Comparison of ENCODE assay signal across 8 mouse cellular contexts in genomic region chr10:88371793-88372192, GRCm38 (mm10). TPM values are rescaled to one million over a fixed set of nuclear protein-coding genes. Genes with fewer than 3 reads are reported as not detected.
DNase-seq lines count a peak whose midpoint lies in the region; ATAC-seq and TF ChIP-seq lines count a peak whose summit lies in the region.
"Had no signal": no experiment of that assay in that cellular context is flagged by ENCODE, and none has a peak within 500 bp of the region (broad histone marks: within the 10 kb centered on the region; RNA-seq: fewer than 3 reads in every experiment).

No protein-coding gene starts in this region.

- H3K4me3 ChIP-seq in left cerebral cortex, adult 2 months, result no peak overlapping the region
- no peak overlapping the region for H3K4me3 ChIP-seq in E14TG2a.4 (replicated peaks; ENCODE audit: low read length)
- H3K4me3 ChIP-seq in midbrain, embryonic 16.5 days (ENCODE audit: low read depth, low read length), result no peak overlapping the region
- H3K4me3 ChIP-seq: hindbrain, embryonic 10.5 days had no signal

- 2% methylated on average over 2 of the region's 2 CpGs for WGBS in midbrain, embryonic 16.5 days

- no peak for DNase-seq in left cerebral cortex, adult 2 months (ENCODE audit: extremely low spot score in 1 of 2, low spot score in 2 of 2)
- no peak for DNase-seq in left cerebral cortex, adult 18-20 months (ENCODE audit: low spot score in 2 of 2)
- peak; percentile 69 for DNase-seq in B cell, adult 2 months
- peak; percentile 51 for DNase-seq in lung, postnatal 10 days
- no peak for DNase-seq in urinary bladder, postnatal 36 days (ENCODE audit: low spot score in 2 of 2)

- H3K27me3 ChIP-seq in E14TG2a.4 (ENCODE audit: insufficient read depth, low read length), result peaks cover 5% of the 10 kb centered on the region; the same call in 1 of the 2 replicates
- H3K27me3 ChIP-seq in midbrain, embryonic 16.5 days (ENCODE audit: control insufficient read depth, insufficient read depth, low read depth, low read length), result no peaks in the 10 kb centered on the region

- no peak overlapping the region for H3K4me2 ChIP-seq in midbrain, embryonic 16.5 days (ENCODE audit: low read length)

- intact Hi-C loops in left cerebral cortex, adult 2 months (cut with DNase I), result no loop called here

- ATAC-seq in midbrain, embryonic 16.5 days, result no peak

- no peaks in the 10 kb centered on the region for H3K36me3 ChIP-seq in E14TG2a.4 (ENCODE audit: insufficient read depth, low read length)
- H3K36me3 ChIP-seq in midbrain, embryonic 16.5 days (ENCODE audit: control insufficient read depth, insufficient read depth, low read length), result no peaks in the 10 kb centered on the region
- H3K36me3 ChIP-seq: hindbrain, embryonic 10.5 days had no signal

- H3K9ac ChIP-seq in midbrain, embryonic 16.5 days (ENCODE audit: low read depth, low read length), result no peak overlapping the region

- peak; percentile 40 for TF ChIP-seq CTCF in left cerebral cortex, adult 2 months (IDR thresholded peaks at IDR 0.05)
- TF ChIP-seq CTCF in E14TG2a.4 (conservative IDR thresholded peaks at IDR 0.05; ENCODE audit: low read length), result peak; percentile 78

- H3K4me1 ChIP-seq in E14TG2a.4 (replicated peaks; ENCODE audit: low read depth, low read length), result peaks cover 9% of the 10 kb centered on the region
- H3K4me1 ChIP-seq in midbrain, embryonic 16.5 days (ENCODE audit: control insufficient read depth, insufficient read depth, low read length), result no peaks in the 10 kb centered on the region
- H3K4me1 ChIP-seq: hindbrain, embryonic 10.5 days had no signal

- H3K27ac ChIP-seq in left cerebral cortex, adult 2 months, result no peak overlapping the region
- no peak overlapping the region for H3K27ac ChIP-seq in midbrain, embryonic 16.5 days (ENCODE audit: low read length)
- H3K27ac ChIP-seq: hindbrain, embryonic 10.5 days had no signal

- no peaks in the 10 kb centered on the region for H3K9me3 ChIP-seq in E14TG2a.4 (ENCODE audit: low read length)
- H3K9me3 ChIP-seq in midbrain, embryonic 16.5 days (replicated peaks; ENCODE audit: control insufficient read depth, low read length, poor library complexity, severe bottlenecking), result no peaks in the 10 kb centered on the region
- H3K9me3 ChIP-seq: hindbrain, embryonic 10.5 days had no signal

RNA-seq across cellular contexts. Expression of gene Dram1, which starts 7.1 kb away (rescaled TPM):
- total RNA-seq in left cerebral cortex, adult 2 months (2021), result 1 to 10 TPM; 1.1 to 1.2 TPM
- 1 to 10 TPM; 1.6 TPM for total RNA-seq in left cerebral cortex, adult 18-20 months (2021)
- polyA plus RNA-seq in midbrain, embryonic 16.5 days (2015; fragmentation: Nextera tagmentation; extraction: Ambion mirVana), result 0.57 and 0.80 TPM in 2 replicates

RNA-seq across cellular contexts. Expression of gene Gnptab, which starts 7.1 kb away (rescaled TPM):
- 10 to 100 TPM; 66.9 to 73.3 TPM for total RNA-seq in left cerebral cortex, adult 2 months (2021)
- total RNA-seq in left cerebral cortex, adult 18-20 months (2021), result 10 to 100 TPM; 67.8 to 71.8 TPM
- polyA plus RNA-seq in midbrain, embryonic 16.5 days (2015; fragmentation: Nextera tagmentation; extraction: Ambion mirVana), result 23.2 and 25.9 TPM in 2 replicates

Comparison
In these comparisons a context has a peak if more than half of its experiments do, and no peak if none do; other contexts are left out.
1. DNase-seq: peak in B cell, adult 2 months (2 of 2) and lung, postnatal 10 days (single experiment); none in left cerebral cortex, adult 2 months (0 of 2), left cerebral cortex, adult 18-20 months (0 of 2) and urinary bladder, postnatal 36 days (0 of 2).